Mouse (Mus musculus): ENCODE results near the gene Gm8212.
"Not testable (repeated sequence)": the region's sequence is repeated elsewhere in the genome, so short reads cannot be mapped to it uniquely, and the experiment has no call there.

The Gm8212 gene

GRCm38 (mm10) chr14:44197361-44197760 lies at the start of gene Gm8212:
Gm8212 (plus strand) TSS chr14:44197661.
- not testable (repeated sequence) for DNase-seq

GRCm38 (mm10) chr14:44213154-44213553 lies 15.7 kb downstream of the Gm8212 start, which contains the start of gene 4930503E14Rik:
4930503E14Rik (minus strand) TSS chr14:44213254.
- DNase-seq: not testable (repeated sequence)

- no peak for DNase-seq
These were observed 50.6 kb downstream of the Gm8212 start for GRCm38 (mm10) chr14:44248039-44248438.
